Mouse (Mus musculus) liver, embryonic 14.5 days (tissue): Measurements from ENCODE around the gene Olfr539. TPM values are rescaled to one million over a fixed set of nuclear protein-coding genes. Genes with fewer than 3 reads are reported as not detected.
"Not testable (repeated sequence)": the region's sequence is repeated elsewhere in the genome, so short reads cannot be mapped to it uniquely, and the experiment has no call there.

Experiments used
- ATAC-seq: fragments of 200-750 bp; cut with Nextera tagmentation; 2 replicates; pipeline ENCODE4 v1.8.0; 2017; ENCODE audit warnings: moderate number of reproducible peaks, mild to moderate bottlenecking, moderate library complexity; ENCODE audit not compliant: insufficient read depth
- DNase-seq, 3 experiments: peaks; one replicate each; pipeline ENCODE4 v3.0.0-alpha.2; 2012 to 2013; ENCODE audit warnings: low read depth in 3 of 3, low spot score in 3 of 3
- H3K27ac ChIP-seq: fragments of 300-500 bp; sonication (generic); 2 replicates; pipeline ENCODE4 v1.5.1; 2014; ENCODE audit warnings: moderate library complexity, mild to moderate bottlenecking, control low read depth, inconsistent platforms
- H3K27me3 ChIP-seq: fragments of 300-500 bp; sonication (generic); 2 replicates; pipeline ENCODE4 v1.6.1; 2014; ENCODE audit warnings: mild to moderate bottlenecking, low read length, moderate library complexity; ENCODE audit not compliant: control insufficient read depth, insufficient read depth
- H3K36me3 ChIP-seq: fragments of 300-500 bp; sonication (generic); replicated peaks from 2 replicates; pipeline ENCODE4 v1.6.1; 2014; ENCODE audit warnings: low read depth; ENCODE audit not compliant: control insufficient read depth, insufficient read depth
- H3K4me1 ChIP-seq, 2 experiments: fragments of 200-500 bp in 1 of 2; fragments of 300-500 bp in 1 of 2; sonication (generic) in 1 of 2; replicated peaks; 2 replicates each; pipeline ENCODE4 v1.6.1; 2012 to 2014; ENCODE audit warnings: antibody characterized with exemption in 1 of 2, inconsistent platforms in 1 of 2, low read length in 1 of 2; ENCODE audit not compliant: control insufficient read depth in 2 of 2, insufficient read depth in 2 of 2
- H3K4me2 ChIP-seq: fragments of 300-500 bp; sonication (generic); 2 replicates; pipeline ENCODE4 v1.6.1; 2014; ENCODE audit warnings: low read depth, mild to moderate bottlenecking, control low read depth, moderate library complexity
- H3K4me3 ChIP-seq, 2 experiments: fragments of 200-500 bp in 1 of 2; fragments of 300-500 bp in 1 of 2; sonication (generic) in 1 of 2; 2 replicates each; pipeline ENCODE4 v1.5.1; 2012 to 2014; ENCODE audit warnings: low read depth in 2 of 2, low read length in 2 of 2, mild to moderate bottlenecking in 2 of 2, control low read depth in 1 of 2, inconsistent platforms in 1 of 2, moderate library complexity in 1 of 2; ENCODE audit not compliant: insufficient read depth in 1 of 2
- H3K9ac ChIP-seq: fragments of 300-500 bp; sonication (generic); replicated peaks from 2 replicates; pipeline ENCODE4 v1.6.1; 2014; ENCODE audit warnings: mild to moderate bottlenecking, control low read depth, moderate library complexity
- H3K9me3 ChIP-seq: fragments of 300-500 bp; sonication (generic); 2 replicates; pipeline ENCODE4 v1.6.1; 2016; ENCODE audit warnings: low read length, mixed read lengths; ENCODE audit not compliant: control insufficient read depth
- CTCF ChIP-seq: IDR thresholded peaks from 2 replicates; pipeline ENCODE4 v1.5.1; 2016; ENCODE audit warnings: antibody characterized with exemption, low read depth, control low read depth
- EP300 ChIP-seq: IDR thresholded peaks from 2 replicates; pipeline ENCODE4 v1.6.1; 2016; ENCODE audit warnings: antibody characterized with exemption, low read depth
- WGBS: fragments of 180-500 bp; shearing (Covaris S2); extraction: QIAGEN DNeasy Blood & Tissue Kit; methylation state at CpG from one replicate; pipeline ENCODE4 v1.1.7; 2014; ENCODE audit not compliant: insufficient replicate concordance; 5-methylcytosine and 5-hydroxymethylcytosine counted together
- polyA plus RNA-seq, 2 experiments: library from polyadenylated mRNA; depleted of rRNA in 1 of 2; stranded (reverse) in 1 of 2; unstranded in 1 of 2; fragments of >200 nt; fragmentation: Nextera tagmentation in 1 of 2; extraction: Ambion mirVana in 1 of 2; gene quantifications; 2 replicates each; pipeline versions ENCODE4 v1.2.1 to v1.2.3; 2012 to 2014

Gene Olfr539
- polyA plus RNA-seq, 2 experiments: not detected

- no peaks in the 10 kb centered on the region for H3K4me1 ChIP-seq
- WGBS: 3% methylated on average over 4 of the region's 6 CpGs
- no peak for DNase-seq
Observed at GRCm38 (mm10) chr7:140675863-140676262, 16.1 kb downstream of the Olfr539 start.

GRCm38 (mm10) chr7:140679591-140679990 is 19.9 kb downstream of the Olfr539 start:
- not testable (repeated sequence) for H3K4me2 ChIP-seq, ATAC-seq, H3K4me3 ChIP-seq, H3K9me3 ChIP-seq, DNase-seq, H3K9ac ChIP-seq, H3K27ac ChIP-seq, H3K27me3 ChIP-seq, H3K36me3 ChIP-seq, H3K4me1 ChIP-seq
- 49% methylated on average over 4 of the region's 4 CpGs for WGBS

More at GRCm38 (mm10) chr7:140675863-140676262, 16.1 kb downstream of the Olfr539 start:
- no peaks in the 10 kb centered on the region for H3K36me3 ChIP-seq
- no peak overlapping the region for H3K9ac ChIP-seq
- no peak overlapping the region for H3K27ac ChIP-seq
- no peaks in the 10 kb centered on the region for H3K27me3 ChIP-seq
- no peak overlapping the region for H3K4me2 ChIP-seq
- TF ChIP-seq CTCF: no peak
- no peak for TF ChIP-seq EP300
- H3K4me3 ChIP-seq: no peak overlapping the region
- ATAC-seq: no peak
- H3K9me3 ChIP-seq: no peaks in the 10 kb centered on the region

GRCm38 (mm10) chr7:140681651-140682050 is 21.9 kb downstream of the Olfr539 start, which contains the start of gene Olfr45:
Gene Olfr45, plus strand, starts transcription at chr7:140681951.
- WGBS: 71% methylated on average over 1 of the region's 1 CpGs
- Histone ChIP-seq H3K4me2 (no peak within 1 kb of the TSS), H3K27ac (no peak within 1 kb of the TSS), H3K4me1 (no peaks in the 10 kb centered on the region), H3K9ac (no peak within 1 kb of the TSS), H3K27me3 (no peaks in the 10 kb centered on the region), H3K36me3 (no peaks in the 10 kb centered on the region), H3K9me3 (no peaks in the 10 kb centered on the region), H3K4me3 (no peak within 1 kb of the TSS)
- no peak for TF ChIP-seq EP300
- no peak for TF ChIP-seq CTCF
- ATAC-seq (no peak), DNase-seq (no peak)

GRCm38 (mm10) chr7:140696967-140697366 is 37.2 kb downstream of the Olfr539 start, which contains the start of gene Olfr541:
Gene Olfr541, plus strand, starts transcription at chr7:140697267.
- no peak for TF ChIP-seq EP300
- TF ChIP-seq CTCF: no peak
- H3K27me3 ChIP-seq: no peaks in the 10 kb centered on the region
- no peak within 1 kb of the TSS for H3K9ac ChIP-seq
- no peaks in the 10 kb centered on the region for H3K9me3 ChIP-seq
- ATAC-seq: no peak
- H3K27ac ChIP-seq: no peak within 1 kb of the TSS
- no peaks in the 10 kb centered on the region for H3K4me1 ChIP-seq
- H3K4me2 ChIP-seq: no peak within 1 kb of the TSS
- no peak within 1 kb of the TSS for H3K4me3 ChIP-seq
- no peaks in the 10 kb centered on the region for H3K36me3 ChIP-seq
- no peak for DNase-seq

- DNase-seq (no peak), ATAC-seq (no peak)
- H3K4me2 ChIP-seq: no peak overlapping the region
- no peaks in the 10 kb centered on the region for H3K4me1 ChIP-seq
- WGBS: 52% methylated on average over 2 of the region's 2 CpGs
- no peaks in the 10 kb centered on the region for H3K36me3 ChIP-seq
- H3K4me3 ChIP-seq: no peak overlapping the region
- H3K9ac ChIP-seq: no peak overlapping the region
- TF ChIP-seq EP300 (no peak), CTCF (no peak)
- H3K9me3 ChIP-seq: no peaks in the 10 kb centered on the region
- no peaks in the 10 kb centered on the region for H3K27me3 ChIP-seq
- H3K27ac ChIP-seq: no peak overlapping the region
Observed at GRCm38 (mm10) chr7:140706348-140706747, 46.6 kb downstream of the Olfr539 start.
